In the genomic region with DNA sequence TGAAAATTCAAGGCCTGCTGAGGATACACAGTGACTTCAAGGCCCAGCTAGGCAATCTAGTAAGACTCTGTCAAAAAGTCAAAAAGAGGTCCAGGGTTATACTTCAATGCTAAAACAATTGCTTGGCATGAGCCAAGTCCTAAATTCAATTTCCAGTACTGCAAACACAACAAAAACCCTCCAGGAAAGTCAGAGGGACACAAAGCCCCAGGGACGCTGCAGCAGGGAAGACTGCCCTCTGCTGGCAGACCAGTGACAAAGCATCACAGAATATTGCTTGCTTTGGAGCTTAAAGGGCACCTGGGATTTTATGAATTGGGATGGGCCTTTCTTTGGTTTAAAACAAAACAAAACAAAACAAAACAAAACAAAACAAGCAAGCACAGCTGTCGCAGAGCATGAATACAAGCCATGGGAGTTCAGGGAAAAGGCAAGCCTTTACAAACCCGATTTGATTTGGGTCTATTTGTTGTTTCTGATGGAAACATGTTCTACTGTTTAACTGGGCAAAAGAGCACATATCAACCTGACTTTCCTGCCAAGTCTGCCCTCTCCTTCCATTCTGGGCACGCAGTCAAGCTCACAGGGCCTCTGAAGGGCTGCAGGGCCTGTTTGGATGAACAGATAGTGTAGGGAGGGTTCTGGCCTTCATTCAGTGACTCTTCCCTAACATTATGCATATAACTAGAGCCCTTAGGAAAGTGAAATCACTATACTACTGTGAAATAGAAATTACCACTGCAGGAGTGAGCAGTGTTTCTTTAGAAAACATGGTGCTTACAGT, we compare ENCODE assay signal across 10 mouse cellular contexts. TPM values are rescaled to one million over a fixed set of nuclear protein-coding genes. Genes with fewer than 3 reads are reported as not detected.
A peak's percentile ranks its signal among the peaks of the same experiment; 100 is the strongest.
DNase-seq lines count a peak whose midpoint lies in the region; ATAC-seq and TF ChIP-seq lines count a peak whose summit lies in the region.
"Had no signal": no experiment of that assay in that cellular context is flagged by ENCODE, and none has a peak within 500 bp of the region (broad histone marks: within the 10 kb centered on the region; RNA-seq: fewer than 3 reads in every experiment).

No protein-coding gene starts in this region.

- H3K27ac ChIP-seq in hindbrain, embryonic 14.5 days: no peak overlapping the region
- no peak overlapping the region for H3K27ac ChIP-seq in hindbrain, embryonic 13.5 days
- H3K27ac ChIP-seq in CH12.LX (ENCODE audit: insufficient read depth, low read depth): no peak overlapping the region
- H3K27ac ChIP-seq: embryonic facial prominence, embryonic 15.5 days; limb, embryonic 15.5 days had no signal

- WGBS in hindbrain, embryonic 14.5 days: 37% methylated on average over 4 of the region's 4 CpGs
- WGBS in hindbrain, embryonic 13.5 days: 41% methylated on average over 4 of the region's 4 CpGs

- peak; percentile 45 for TF ChIP-seq RAD21 in CH12.LX (IDR thresholded peaks at IDR 0.05; ENCODE audit: low read depth, low read length)

- intact Hi-C loops in left cerebral cortex, postnatal 14 days (cut with DNase I): no loop called here

- peaks cover 44% of the 10 kb centered on the region; the same call in 1 of the 2 replicates for H3K36me3 ChIP-seq in hindbrain, embryonic 14.5 days (replicated peaks; ENCODE audit: control insufficient read depth, insufficient read depth)
- peaks cover 15% of the 10 kb centered on the region for H3K36me3 ChIP-seq in hindbrain, embryonic 13.5 days
- H3K36me3 ChIP-seq in CH12.LX (replicated peaks in 1 of 2; ENCODE audit: control insufficient read depth in 1 of 2, insufficient read depth in 1 of 2, low read length in 1 of 2): peaks cover 11 to 19% of the 10 kb centered on the region in 2 experiments
- H3K36me3 ChIP-seq in splenic B cell, adult 2 months (ENCODE audit: control insufficient read depth, insufficient read depth, low read length, poor library complexity, severe bottlenecking): no peaks in the 10 kb centered on the region

- dilution Hi-C loops in CH12.LX (cut with MboI; ENCODE audit: extremely low pct_ligation_motif_present, extremely low pct_unique_long_range_greater_than_20kb, low sequenced_read_pairs): no loop called here

- H3K9me3 ChIP-seq in hindbrain, embryonic 14.5 days (ENCODE audit: control insufficient read depth, low read length): no peaks in the 10 kb centered on the region
- H3K9me3 ChIP-seq in hindbrain, embryonic 13.5 days: no peaks in the 10 kb centered on the region
- H3K9me3 ChIP-seq in CH12.LX (replicated peaks; ENCODE audit: low read length): no peaks in the 10 kb centered on the region
- H3K9me3 ChIP-seq: embryonic facial prominence, embryonic 15.5 days; limb, embryonic 15.5 days had no signal

- H3K4me1 ChIP-seq in hindbrain, embryonic 14.5 days (replicated peaks; ENCODE audit: control insufficient read depth, insufficient read depth, low read length): no peaks in the 10 kb centered on the region
- H3K4me1 ChIP-seq in hindbrain, embryonic 13.5 days (replicated peaks): no peaks in the 10 kb centered on the region
- no peaks in the 10 kb centered on the region for H3K4me1 ChIP-seq in CH12.LX (ENCODE audit: control insufficient read depth in 1 of 2, insufficient read depth in 2 of 2)
- H3K4me1 ChIP-seq: embryonic facial prominence, embryonic 15.5 days; limb, embryonic 15.5 days had no signal

- no peak for ATAC-seq in hindbrain, embryonic 14.5 days (ENCODE audit: low FRiP score)
- no peak for ATAC-seq in hindbrain, embryonic 13.5 days (ENCODE audit: low FRiP score)

- peak; percentile 29 for DNase-seq in hindbrain, embryonic 14.5 days (ENCODE audit: low spot score)
- DNase-seq in 3T3-L1 (ENCODE audit: low read depth, low spot score) (peak; percentile 55), CH12.LX (ENCODE audit: extremely low read depth) (peak; percentile 17)
- DNase-seq in cerebellum, postnatal 36 days: peak; percentile 23 to 27
- DNase-seq in induced T-regulatory cell, adult 2 months (ENCODE audit: low read depth): peak; percentile 44
- peak; percentile 39 for DNase-seq in splenic B cell, adult 2 months (ENCODE audit: low read depth, low spot score)
- DNase-seq in left cerebral cortex, postnatal 14 days (ENCODE audit: low spot score in 2 of 2): no peak

- H3K4me3 ChIP-seq in hindbrain, embryonic 14.5 days (replicated peaks; ENCODE audit: low read length): no peak overlapping the region
- H3K4me3 ChIP-seq in hindbrain, embryonic 13.5 days: no peak overlapping the region
- no peak overlapping the region for H3K4me3 ChIP-seq in CH12.LX (replicated peaks in 1 of 3; ENCODE audit: low read depth in 2 of 3, low read length in 2 of 3, poor library complexity in 1 of 3)
- H3K4me3 ChIP-seq: embryonic facial prominence, embryonic 15.5 days; limb, embryonic 15.5 days had no signal

- no peak overlapping the region for H3K9ac ChIP-seq in hindbrain, embryonic 14.5 days
- H3K9ac ChIP-seq in hindbrain, embryonic 13.5 days: no peak overlapping the region
- no peak overlapping the region for H3K9ac ChIP-seq in CH12.LX (ENCODE audit: insufficient read depth, low read depth)
- H3K9ac ChIP-seq: embryonic facial prominence, embryonic 15.5 days; limb, embryonic 15.5 days had no signal

- H3K27me3 ChIP-seq in hindbrain, embryonic 14.5 days (ENCODE audit: control insufficient read depth, insufficient read depth, low read length): no peaks in the 10 kb centered on the region
- 0 out of 2 replicates have a peak, but pooled peaks cover 3% of the 10 kb centered on the region for H3K27me3 ChIP-seq in hindbrain, embryonic 13.5 days
- no peaks in the 10 kb centered on the region for H3K27me3 ChIP-seq in CH12.LX (replicated peaks)
- H3K27me3 ChIP-seq in splenic B cell, adult 2 months (ENCODE audit: control insufficient read depth, insufficient read depth, low read length, poor library complexity, severe bottlenecking): no peaks in the 10 kb centered on the region
- H3K27me3 ChIP-seq: embryonic facial prominence, embryonic 15.5 days; limb, embryonic 15.5 days had no signal

- no peak for TF ChIP-seq POLR2A in CH12.LX (IDR thresholded peaks at IDR 0.05; ENCODE audit: low read depth, low read length)

- peak; percentile 61 to 71 for TF ChIP-seq CTCF in CH12.LX (conservative IDR thresholded peaks at IDR 0.05 in 1 of 2, IDR thresholded peaks at IDR 0.05 in 1 of 2; ENCODE audit: low read depth in 2 of 2, low read length in 2 of 2)

- H3K79me2 ChIP-seq in CH12.LX (replicated peaks; ENCODE audit: control insufficient read depth, extremely low read depth, insufficient read depth, poor library complexity, severe bottlenecking): no peaks in the 10 kb centered on the region

- H3K4me2 ChIP-seq in hindbrain, embryonic 14.5 days (replicated peaks): no peak overlapping the region
- no peak overlapping the region for H3K4me2 ChIP-seq in hindbrain, embryonic 13.5 days
- no peak overlapping the region for H3K4me2 ChIP-seq in CH12.LX (ENCODE audit: insufficient read depth, low read depth, poor library complexity, severe bottlenecking)
- H3K4me2 ChIP-seq: embryonic facial prominence, embryonic 15.5 days; limb, embryonic 15.5 days had no signal

- in situ Hi-C loops in CH12.LX (cut with MboI; ENCODE audit: low pct_ligation_motif_present, low pct_unique_long_range_greater_than_20kb, low sequenced_read_pairs): loop anchor here (25.0 kb wide), 1 partner anchor 360 kb away; no protein-coding TSS in a partner anchor

- no peak for TF ChIP-seq EP300 in CH12.LX (IDR thresholded peaks at IDR 0.05; ENCODE audit: low read length)

TF ChIP-seq in CH12.LX, 34 proteins besides CTCF, POLR2A, EP300 and RAD21:
- TF ChIP-seq NRF1 (IDR thresholded peaks at IDR 0.05; ENCODE audit: low read depth, low read length): no peak
- peak; percentile 34 for TF ChIP-seq SMC3 (IDR thresholded peaks at IDR 0.05; ENCODE audit: low read depth, low read length)

RNA-seq across cellular contexts. Expression of a gene that starts 16.3 kb away (rescaled TPM):
- polyA plus RNA-seq in hindbrain, embryonic 14.5 days (2014; fragmentation: Nextera tagmentation; extraction: Ambion mirVana): 36.0 and 39.1 TPM in 2 replicates
- 29.7 TPM in 2 replicates for polyA plus RNA-seq in hindbrain, embryonic 13.5 days (2015; fragmentation: Nextera tagmentation; extraction: Ambion mirVana)
- 5.9 and 6.2 TPM in 2 replicates for total RNA-seq in CH12.LX (2012; rRNA removed)
- 14.7 and 18.1 TPM in 2 replicates for total RNA-seq in CH12.LX (2014; rRNA removed)
- polyA plus RNA-seq in CH12.LX (2012; ENCODE audit: insufficient read length, low read depth): 12.3 and 13.4 TPM in 2 replicates
- 10 to 100 TPM; 29.7 to 32.7 TPM for total RNA-seq in left cerebral cortex, postnatal 14 days (2021)

RNA-seq across cellular contexts. Expression of a gene that starts 29.1 kb away (rescaled TPM):
- 97.1 and 107 TPM in 2 replicates for polyA plus RNA-seq in hindbrain, embryonic 14.5 days (2014; fragmentation: Nextera tagmentation; extraction: Ambion mirVana)
- 86.2 and 91.1 TPM in 2 replicates for polyA plus RNA-seq in hindbrain, embryonic 13.5 days (2015; fragmentation: Nextera tagmentation; extraction: Ambion mirVana)
- total RNA-seq in CH12.LX (2012; rRNA removed) (18.9 and 23.3 TPM in 2 replicates), CH12.LX (2014; rRNA removed) (26.4 and 36.9 TPM in 2 replicates)
- 22.3 and 29.4 TPM in 2 replicates for polyA plus RNA-seq in CH12.LX (2012; ENCODE audit: insufficient read length, low read depth)
- 10 to 100 TPM; 52.1 to 56.5 TPM for total RNA-seq in left cerebral cortex, postnatal 14 days (2021)

RNA-seq across cellular contexts. Expression of a gene that starts 42.7 kb away (rescaled TPM):
- polyA plus RNA-seq in hindbrain, embryonic 14.5 days (2014; fragmentation: Nextera tagmentation; extraction: Ambion mirVana): 12.6 and 13.0 TPM in 2 replicates
- polyA plus RNA-seq in hindbrain, embryonic 13.5 days (2015; fragmentation: Nextera tagmentation; extraction: Ambion mirVana): 13.3 and 14.1 TPM in 2 replicates
- 12.7 and 13.7 TPM in 2 replicates for total RNA-seq in CH12.LX (2012; rRNA removed)
- total RNA-seq in CH12.LX (2014; rRNA removed): 29.2 and 33.2 TPM in 2 replicates
- polyA plus RNA-seq in CH12.LX (2012; ENCODE audit: insufficient read length, low read depth): 20.7 and 22.1 TPM in 2 replicates
- 10 to 100 TPM; 16.6 to 18.3 TPM for total RNA-seq in left cerebral cortex, postnatal 14 days (2021)

Comparison
In these comparisons a context has a peak if more than half of its experiments do, and no peak if none do; other contexts are left out.
1. DNase-seq: peak in hindbrain, embryonic 14.5 days (single experiment), 3T3-L1 (single experiment), CH12.LX (single experiment), cerebellum, postnatal 36 days (2 of 2), induced T-regulatory cell, adult 2 months (single experiment) and splenic B cell, adult 2 months (single experiment); none in left cerebral cortex, postnatal 14 days (0 of 2).